Mouse (Mus musculus) Muller cell, postnatal 12 days (primary cell): ENCODE results near the gene Ssbp3.
A peak's percentile ranks its signal among the peaks of the same experiment; 100 is the strongest.

ENCODE experiments used
- DNase-seq: peaks from one replicate; pipeline ENCODE4 v3.0.0-alpha.2; 2015; ENCODE audit errors: inconsistent ontology term

The Ssbp3 gene

GRCm38 (mm10) chr4:106959506-106960302, 49.2 kb downstream of the Ssbp3 start:
- peak; percentile 47 for DNase-seq

DNA sequence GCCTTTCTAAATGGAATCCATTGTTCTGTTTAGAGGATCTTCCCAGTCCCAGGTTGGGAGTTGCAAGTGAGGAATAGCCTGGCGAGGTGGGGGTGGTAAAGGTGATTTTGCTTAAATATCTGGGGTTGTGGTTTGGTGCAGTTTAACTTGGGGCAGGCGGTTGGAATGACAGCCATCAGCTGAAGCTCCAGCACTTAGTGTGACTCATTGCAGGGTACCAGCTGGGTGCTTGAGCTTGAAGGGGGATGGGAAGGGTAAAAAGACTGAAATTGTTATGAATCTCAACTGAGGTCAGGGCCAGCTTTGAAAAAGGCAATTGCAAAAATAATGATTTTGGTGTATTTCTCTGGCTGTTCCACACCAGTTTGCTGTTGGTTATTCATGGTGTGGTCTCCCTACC, 50.0 kb downstream of the Ssbp3 start:
- peak; percentile 17 for DNase-seq

- DNase-seq = no peak
Measured at GRCm38 (mm10) chr4:106961321-106961720, 50.8 kb downstream of the Ssbp3 start.

- DNase-seq = no peak
Measured at GRCm38 (mm10) chr4:106964356-106964755, 53.9 kb downstream of the Ssbp3 start.

GRCm38 (mm10) chr4:106964996-106965395, 54.5 kb downstream of the Ssbp3 start:
- DNase-seq = no peak

DNA sequence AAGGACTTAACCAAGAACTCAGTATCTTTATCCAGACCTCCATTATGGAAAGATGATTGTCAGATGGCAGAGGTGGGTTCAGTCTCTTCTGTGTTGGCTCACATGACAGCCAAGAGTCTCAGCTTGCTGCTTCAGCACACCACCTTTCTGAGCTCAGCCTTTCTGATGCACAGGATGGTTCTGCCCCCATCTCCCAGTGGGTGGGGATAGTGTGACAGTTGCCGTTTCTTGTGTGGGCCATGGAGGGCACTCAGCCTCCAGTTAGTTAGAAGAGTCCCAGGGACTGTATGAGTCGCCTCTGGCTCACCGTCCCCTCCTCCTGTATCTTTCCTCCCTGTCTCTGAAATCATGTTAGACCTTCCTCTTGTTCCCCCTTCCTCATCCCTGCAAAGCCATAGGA, 55.9 kb downstream of the Ssbp3 start:
- no peak for DNase-seq

DNA sequence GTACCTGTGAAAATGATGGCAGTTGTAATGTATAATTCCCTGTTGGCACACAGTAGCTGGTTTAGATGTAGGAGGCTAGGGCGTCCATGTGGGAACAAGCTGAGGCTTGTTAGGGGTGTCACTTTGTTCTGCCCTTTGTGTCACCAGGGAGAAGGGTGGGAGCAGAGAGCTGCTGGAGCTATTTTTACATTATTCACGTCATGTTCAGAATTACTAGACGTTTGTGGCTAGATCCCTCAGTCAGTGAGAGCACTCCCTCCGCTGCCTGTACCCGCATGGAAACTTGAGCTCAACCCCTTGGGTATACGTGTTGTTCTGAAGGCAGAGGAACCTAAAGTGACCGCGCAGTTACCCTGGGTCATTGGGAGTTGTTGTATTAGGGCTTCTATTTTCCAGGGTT, 58.4 kb downstream of the Ssbp3 start:
- no peak for DNase-seq

- DNase-seq = no peak
Measured at GRCm38 (mm10) chr4:106970786-106971185, 60.3 kb downstream of the Ssbp3 start.

DNA sequence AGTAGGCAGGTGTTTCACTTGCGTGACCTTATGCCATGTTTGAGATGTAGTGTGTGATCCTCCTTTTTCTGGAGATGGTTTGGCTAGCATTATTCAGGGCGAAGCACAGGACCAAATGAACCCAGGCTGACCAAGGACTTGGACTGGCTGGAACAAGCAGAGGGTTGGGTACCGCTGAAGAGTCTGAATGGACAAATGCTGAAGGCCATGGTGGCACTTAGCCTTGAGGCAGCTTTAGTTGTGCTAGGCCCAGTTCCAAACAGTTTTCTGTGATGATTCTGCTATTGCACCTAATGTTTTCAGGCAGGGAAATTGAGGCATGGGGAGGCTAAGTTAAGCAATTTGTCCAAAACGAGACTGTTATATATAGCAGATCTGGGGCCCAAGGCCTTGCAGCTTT, 61.6 kb downstream of the Ssbp3 start:
- DNase-seq = no peak

GRCm38 (mm10) chr4:106972461-106973384, 62.2 kb downstream of the Ssbp3 start:
- DNase-seq = no peak

GRCm38 (mm10) chr4:106975324-106975723, 64.8 kb downstream of the Ssbp3 start:
- no peak for DNase-seq

DNA sequence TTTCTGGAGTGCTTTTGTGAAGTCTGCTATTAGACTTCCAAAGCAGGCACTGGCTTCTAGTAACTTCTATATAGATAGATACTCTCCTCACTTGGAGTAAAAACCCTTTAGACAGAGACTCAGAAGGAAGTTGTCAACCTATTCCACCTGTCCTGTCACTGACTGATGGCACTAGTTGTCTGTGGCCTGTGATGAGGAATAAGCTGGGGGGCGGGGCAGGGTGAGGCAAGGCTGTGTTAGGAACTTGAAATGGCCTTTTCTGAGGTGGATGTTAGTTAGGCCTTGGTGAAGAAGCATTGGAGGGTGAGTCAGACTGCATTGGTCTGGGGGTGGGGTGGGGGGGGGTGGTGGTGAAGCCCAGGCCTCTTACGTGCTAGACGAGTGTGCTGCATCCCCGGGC, 65.4 kb downstream of the Ssbp3 start:
- DNase-seq = no peak

DNA sequence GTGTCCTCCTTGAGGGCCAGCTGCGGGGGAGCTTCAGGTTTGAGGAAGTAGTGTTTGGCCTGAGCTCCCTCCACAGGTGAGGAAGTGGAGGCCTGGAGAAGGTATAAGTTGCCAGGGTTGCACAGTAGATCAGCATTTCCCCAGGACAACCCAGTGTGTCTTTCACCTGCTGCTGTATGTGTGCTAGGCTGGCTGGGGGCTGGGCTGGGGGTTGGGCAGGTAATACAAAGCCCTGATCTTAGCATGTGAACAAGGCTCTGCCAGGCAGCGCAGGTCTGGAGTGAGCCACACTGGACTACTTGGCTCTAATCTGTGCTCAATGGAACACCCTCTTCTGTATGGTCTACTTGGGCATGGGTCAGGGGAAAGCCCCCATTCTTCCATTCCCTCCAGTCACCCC, 66.1 kb downstream of the Ssbp3 start:
- no peak for DNase-seq

DNA sequence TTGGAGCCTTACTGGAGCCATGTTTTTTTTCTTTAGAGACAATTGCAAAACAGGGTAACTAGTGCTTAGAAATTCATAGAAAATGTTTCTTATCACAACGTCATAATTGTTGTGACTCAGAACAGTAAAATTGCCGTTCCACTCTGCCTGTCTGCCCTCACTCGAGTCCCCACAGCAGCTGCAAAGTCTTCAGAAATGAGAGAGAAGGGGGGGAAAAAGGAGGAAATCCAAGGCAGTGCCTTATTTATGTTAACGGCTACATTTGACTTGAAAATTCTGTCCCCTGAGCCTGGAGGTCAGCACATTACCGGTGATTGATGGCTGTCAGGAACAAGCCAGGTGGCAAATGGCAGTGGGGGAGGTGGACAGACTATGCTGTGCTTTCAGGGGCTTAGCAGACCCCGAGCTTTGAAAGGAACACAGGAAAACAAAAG, 66.7 kb downstream of the Ssbp3 start:
- no peak for DNase-seq

DNA sequence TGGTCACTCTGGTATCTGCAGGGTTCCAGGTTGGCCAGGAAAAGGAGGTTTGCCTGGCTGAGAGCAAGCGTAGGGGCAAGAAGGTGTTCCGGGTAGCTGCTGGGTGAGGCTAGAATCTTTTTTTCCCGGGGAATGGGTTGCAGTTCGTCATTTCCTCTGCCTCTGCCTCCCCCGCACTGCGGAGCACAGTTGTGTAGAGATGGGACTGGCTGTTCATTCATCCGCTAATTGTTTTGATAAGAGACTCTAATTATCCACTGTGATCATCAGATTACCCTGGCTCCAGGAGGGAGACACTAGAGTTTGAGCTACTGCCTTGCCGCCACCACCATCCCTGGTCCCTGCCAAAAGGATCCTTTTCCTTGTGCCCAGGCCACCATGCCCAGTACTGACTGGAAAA, 67.9 kb downstream of the Ssbp3 start:
- peak; percentile 71 for DNase-seq

- DNase-seq = no peak
Measured at GRCm38 (mm10) chr4:106980669-106981068, 70.2 kb downstream of the Ssbp3 start.

DNA sequence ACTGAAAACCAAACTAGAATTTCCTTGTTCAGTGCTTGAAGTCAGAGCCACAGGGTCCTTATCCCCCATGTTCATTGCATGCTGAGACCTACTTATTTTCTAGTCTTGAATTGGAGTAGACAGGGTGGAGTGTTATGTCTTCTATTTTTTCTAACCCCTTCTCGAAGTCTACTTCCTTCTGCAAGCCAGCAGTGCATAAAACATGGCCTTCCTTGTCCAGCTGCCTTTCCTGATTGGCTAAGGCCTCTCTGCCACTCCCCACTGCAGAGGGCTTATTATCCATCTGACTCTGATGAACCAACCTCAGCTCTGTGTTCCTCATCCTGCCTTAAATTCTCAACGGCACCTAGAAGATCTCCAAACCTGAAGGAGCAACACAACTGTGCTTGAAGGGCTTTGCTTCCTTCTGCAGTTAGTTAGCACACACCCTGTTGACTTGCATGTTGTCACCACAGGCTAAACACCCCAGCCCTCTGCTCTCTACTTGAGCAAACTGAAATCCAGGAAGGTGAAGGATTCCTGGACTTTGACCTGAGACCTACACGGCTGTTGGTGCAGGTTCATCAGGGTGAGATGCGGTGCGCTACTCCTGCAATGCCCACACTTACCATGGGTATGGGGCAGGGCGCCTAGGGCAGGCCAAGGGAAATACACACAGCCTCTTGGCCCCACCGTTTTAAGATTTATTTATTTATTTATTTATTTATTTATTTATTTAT, 71.0 kb downstream of the Ssbp3 start:
- DNase-seq = no peak

DNA sequence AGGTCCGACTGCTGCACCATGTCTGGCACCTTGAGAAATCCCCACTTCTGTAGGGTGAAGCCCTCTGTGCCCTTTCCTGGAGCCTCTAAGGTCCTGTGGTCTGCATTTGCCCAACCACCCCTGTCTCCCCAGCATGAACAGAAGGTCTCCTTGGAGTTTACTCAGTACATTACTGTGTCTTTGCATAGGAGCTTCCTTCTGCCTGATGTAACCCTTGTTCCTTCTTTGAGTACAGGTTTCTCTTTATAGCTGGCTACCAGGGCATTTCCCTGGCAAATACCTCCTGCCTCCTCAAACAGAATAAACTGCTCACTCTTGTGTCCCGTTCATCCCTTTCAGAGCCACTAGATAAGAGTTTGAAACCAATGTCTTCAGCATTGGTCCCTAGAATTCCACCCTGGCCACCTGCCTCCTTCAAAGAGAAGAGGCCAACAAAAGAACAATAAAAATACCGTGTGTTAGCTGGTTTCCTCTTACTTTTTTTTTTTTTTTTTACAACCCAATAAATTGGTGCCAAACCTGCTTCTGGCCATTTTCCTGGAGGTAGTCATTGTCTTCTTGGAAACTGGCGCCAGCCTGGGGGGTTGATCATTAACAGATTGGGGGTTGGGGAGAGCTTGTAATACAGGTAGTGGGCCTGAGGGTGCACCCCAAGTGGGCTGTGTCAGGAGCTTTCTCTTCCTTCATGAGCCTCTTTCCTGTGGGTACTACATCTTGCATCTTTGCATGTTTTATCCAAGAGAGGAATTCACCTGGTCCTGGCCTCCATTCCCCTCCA, 72.0 kb downstream of the Ssbp3 start:
- DNase-seq = no peak

DNA sequence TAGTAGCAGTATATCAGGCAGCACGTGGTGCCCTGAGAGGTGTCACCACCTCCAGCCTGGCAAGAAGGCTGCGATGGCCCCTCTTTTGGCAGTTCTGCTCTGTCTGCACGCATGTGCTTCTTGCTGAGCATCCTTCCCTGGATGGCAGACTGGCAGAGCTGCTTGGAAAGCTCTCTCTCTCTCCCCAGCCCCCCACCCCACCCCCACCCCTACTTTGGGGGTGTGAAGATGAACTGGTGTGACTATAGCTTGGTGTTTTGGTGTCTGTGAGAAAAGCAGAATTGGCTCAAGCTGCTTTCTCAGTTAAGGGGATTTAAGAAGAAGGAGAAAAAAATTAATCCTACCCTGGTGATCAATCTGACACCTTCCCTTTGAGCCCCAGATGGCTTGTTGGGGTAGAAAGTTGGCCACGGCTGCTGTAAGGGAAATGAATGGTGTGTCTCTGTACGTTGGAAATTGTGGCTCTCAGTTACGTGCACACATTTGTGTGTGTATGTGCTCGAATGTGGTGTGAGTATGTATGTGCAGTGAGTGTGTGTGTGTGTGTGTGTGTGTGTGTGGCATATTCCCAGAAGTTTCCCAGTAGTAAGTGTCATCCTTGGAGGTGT, 73.5 kb downstream of the Ssbp3 start:
- DNase-seq = no peak

DNA sequence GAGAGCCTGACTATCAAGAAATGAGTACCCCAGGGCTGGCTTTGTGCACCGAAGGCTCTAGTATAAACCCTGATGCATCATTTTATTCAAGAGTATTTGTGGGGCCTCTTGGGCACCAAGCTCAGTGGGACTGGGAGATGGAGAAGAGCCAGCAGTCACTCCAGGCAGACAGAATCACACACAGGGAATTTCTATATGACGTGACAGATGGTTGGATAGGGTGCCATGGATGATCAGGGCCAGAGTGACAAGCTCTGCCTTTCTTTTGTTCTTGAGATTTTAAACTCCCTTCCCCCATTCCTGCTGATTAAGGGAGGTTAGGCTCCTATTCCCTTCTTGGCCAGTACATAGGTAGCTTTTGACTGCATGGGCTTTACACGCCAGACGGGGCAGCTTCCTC, 74.8 kb downstream of the Ssbp3 start:
- no peak for DNase-seq
